Mouse (Mus musculus) embryo, embryonic 10 days (tissue): ENCODE measurements at regions not wholly inside any gene's neighbourhood (a gene's known extent, or its start where the extent isn't known, plus 50 kb on each side); places are given as distances from the start of the nearest gene placed in this dataset.

ENCODE experiments used
- DNase-seq: peaks from one replicate; pipeline ENCODE4 v3.0.0-alpha.2; 2015; ENCODE audit warnings: low spot score

DNA sequence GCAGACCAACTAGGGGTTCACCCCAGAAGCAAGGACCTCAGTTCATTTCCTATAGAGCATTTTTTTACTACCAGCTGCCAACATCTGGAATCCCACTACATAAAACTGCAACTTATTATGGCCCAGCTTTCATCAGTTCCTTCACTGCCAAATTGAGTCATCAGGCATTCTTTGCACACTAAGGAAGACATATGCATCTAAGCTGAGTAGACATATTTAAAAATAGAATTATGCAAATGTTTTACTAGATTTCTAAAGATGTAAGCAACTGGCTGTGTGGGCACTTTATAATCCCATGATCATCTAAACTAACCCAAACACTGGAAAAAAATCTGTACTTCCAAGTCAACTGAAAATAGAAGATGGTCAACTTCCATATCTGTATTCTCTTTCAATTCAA lies 415.9 kb upstream of the Rarb start:
- no peak for DNase-seq

DNA sequence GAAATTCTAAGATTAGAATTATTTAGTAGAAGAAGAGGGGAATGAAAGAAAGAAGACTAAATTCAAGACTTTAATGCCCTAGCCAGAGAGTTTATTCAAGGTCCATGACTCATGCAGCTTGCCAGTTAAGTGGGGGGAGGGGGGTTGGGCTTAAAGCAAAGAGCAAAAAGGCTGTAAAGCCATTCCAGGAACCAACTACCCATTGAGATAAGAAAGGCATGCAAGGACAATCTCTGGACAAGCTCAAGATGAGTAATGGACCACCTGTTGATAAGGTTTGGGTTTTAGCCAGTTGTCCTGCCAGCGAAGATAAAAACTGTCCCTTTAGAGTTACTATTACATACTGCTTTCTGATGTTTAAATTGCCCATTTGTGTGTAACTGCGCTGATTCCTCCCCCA lies 392.5 kb upstream of the Rarb start:
- DNase-seq = no peak

DNA sequence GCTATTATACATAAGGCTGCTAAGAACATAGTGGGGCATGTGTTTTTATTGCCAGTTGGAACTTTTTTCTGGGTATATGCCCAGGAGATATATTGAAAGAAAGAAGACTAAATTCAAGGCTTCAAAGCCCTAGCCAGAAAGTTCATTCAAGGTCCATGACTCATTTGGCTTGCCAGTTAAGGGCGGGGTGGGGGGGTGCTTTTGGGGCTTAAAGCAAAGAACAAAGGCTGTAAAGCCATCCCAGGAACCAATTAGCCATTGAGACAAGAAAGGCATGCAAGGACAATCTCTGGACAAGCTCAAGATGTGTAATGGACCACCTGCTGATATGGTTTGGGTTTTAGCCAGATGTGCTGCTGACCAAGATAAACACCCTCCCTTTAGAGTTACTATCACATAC lies 386.7 kb upstream of the Rarb start:
- no peak for DNase-seq

DNA sequence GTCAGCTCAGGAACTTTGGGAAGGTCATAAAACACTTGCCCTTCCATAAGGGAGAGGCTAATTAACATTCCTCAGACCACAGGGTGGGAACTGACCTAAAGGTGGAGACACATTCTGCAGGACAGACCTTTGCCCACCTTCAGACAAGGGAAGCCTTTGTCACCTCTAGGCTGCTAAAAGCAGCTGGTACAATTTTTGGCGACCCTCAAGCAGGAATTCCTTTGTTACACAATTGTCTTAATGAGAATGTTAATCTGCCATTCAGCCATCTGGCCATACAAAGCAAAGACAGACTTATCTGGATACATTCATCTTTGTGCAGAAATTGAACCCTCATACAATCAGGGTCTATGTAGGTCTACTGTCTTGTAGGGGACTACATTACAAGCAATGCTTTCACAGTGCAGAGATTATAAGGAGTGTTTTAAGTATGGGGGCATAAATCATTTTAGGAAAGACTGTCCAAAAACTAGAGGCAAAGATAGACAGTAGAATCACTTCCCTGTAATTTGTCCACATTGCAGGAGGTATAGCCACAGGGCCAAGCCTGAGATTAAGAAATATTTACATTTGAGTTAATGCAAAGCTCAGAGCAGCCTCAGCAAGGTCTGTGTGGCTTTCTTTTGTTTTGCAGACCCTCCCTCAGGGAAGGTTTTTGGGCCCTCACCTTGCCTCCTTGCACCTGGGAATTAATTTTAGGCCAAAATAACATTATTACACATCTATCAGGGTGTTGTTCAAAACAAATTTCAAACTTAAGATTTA lies 384.5 kb upstream of the Rarb start:
- no peak for DNase-seq

GRCm38 (mm10) chr14:17192953-17193352 lies 374.0 kb upstream of the Rarb start:
- no peak for DNase-seq

GRCm38 (mm10) chr14:17173218-17173617 lies 354.3 kb upstream of the Rarb start:
- DNase-seq = peak; percentile 5

- DNase-seq = peak; percentile 70
Observed at GRCm38 (mm10) chr14:17172330-17173110, 353.6 kb upstream of the Rarb start.

GRCm38 (mm10) chr14:17171896-17172295 lies 352.9 kb upstream of the Rarb start:
- DNase-seq = no peak

- no peak for DNase-seq
Observed at GRCm38 (mm10) chr14:17158324-17158723, 339.4 kb upstream of the Rarb start.

DNA sequence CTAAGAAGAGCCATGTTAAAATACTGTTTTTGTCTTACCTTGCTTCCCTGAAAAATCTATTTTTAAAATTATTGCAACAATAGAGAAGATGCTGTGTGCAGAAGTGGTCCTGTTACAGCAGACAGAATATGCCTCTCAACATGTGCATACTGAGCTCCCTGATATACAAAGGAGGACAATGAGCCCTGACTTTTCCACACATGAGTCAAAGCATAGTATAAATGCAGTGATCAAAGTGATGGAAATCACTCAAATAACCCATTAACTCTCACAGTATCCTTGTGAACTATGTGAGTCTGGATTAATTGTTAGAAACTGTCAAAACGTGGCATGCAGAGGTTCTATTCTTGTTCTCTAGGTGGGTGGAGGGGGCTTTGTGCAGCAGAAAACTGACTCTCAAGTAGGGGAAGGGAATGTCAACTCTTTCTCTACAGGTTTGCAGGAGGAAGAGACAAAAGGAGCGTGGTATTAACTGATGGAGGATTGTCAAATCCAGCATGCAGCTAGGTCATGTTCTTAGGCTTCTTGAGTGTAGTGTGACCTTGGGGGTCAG lies 337.5 kb upstream of the Rarb start:
- no peak for DNase-seq

DNA sequence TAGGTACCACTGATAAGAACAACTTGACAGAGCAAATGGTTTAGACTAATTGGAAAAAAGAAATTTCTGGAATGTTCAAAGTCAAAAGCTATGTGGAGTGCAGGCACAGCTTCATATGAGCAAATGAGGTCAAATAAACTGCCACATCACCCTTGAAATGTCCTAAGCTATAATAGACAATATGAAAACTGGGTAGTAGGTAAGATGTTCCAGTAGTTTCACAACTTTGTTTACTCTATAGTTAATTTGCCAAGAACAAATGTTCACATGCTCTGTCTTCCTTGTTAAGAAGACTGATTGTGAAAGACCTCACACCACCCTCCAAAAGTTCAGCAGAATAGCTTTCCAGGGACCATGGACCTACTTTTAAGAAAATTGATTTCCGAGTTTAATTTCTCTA lies 301.7 kb upstream of the Rarb start:
- DNase-seq = no peak

GRCm38 (mm10) chr14:17106668-17107067 lies 287.7 kb upstream of the Rarb start:
- no peak for DNase-seq

DNA sequence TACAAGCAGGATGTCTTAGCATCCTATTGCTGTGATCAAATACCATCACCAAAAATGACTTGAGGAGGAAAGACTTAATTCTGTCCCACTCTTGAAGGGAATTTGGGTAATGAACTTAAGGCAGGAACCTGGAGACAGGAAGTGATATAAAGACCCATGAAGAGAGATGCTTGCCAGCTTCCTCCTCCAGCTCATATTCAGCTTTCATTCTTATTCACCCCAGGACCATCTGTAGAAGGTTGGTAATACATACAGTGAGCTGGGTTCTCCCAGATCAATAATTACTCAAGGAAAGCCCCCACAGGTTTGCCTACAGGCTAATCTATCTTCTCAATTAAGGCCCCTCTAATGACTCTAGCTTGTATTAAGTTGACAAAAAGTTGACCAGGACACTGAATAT lies 283.5 kb upstream of the Rarb start:
- no peak for DNase-seq

- no peak for DNase-seq
Observed at GRCm38 (mm10) chr14:17090573-17090937, 271.6 kb upstream of the Rarb start.

GRCm38 (mm10) chr14:17089640-17090572 lies 270.9 kb upstream of the Rarb start:
- peak; percentile 57 for DNase-seq

DNA sequence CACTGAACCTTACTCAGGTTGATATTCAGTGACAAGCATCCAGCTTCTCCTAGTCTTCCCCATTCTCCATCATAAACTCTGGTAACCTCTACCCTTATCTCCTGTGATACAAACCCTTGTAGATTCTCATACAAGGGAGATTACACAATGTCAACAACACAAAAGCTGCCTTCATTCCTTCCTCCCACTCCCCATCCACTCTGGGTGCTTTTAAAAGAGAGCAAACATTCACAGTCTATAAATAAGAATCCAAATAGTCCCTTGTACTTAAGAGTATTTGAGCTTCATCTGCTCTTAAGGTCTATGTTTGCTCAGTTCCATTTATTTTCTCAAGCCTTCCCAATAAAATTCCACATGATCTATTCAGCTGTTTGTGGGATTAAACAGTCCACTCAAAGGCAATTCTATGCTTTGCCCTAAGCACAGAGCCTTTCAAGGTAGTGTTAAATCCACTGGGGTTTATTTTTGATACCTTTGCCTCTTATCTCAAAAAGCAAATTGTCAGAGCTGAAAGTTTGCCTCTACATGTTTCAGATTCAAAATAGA lies 270.2 kb upstream of the Rarb start:
- DNase-seq = no peak

DNA sequence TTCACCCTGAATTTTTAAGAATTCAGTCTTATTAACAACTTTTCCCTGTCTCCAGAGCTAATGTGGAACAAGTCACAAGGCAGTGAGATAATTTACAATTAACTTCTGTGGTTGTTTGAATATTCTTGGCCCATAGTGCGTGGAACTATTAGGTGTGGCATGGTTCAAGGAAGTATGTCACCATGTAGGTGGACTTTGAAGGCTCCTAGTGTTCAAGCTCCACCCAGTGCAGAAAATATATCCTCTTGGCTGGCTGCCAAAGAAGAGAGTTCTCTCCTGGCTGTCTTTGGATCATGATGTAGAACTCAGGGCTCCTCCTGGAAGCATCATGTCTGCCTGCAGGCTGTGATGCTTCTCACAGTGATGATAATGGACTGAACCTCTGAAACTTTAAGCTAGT lies 268.9 kb upstream of the Rarb start:
- no peak for DNase-seq

- DNase-seq = no peak
Observed at GRCm38 (mm10) chr14:17083907-17084306, 265.0 kb upstream of the Rarb start.

- no peak for DNase-seq
Observed at GRCm38 (mm10) chr14:17081904-17082303, 262.9 kb upstream of the Rarb start.

DNA sequence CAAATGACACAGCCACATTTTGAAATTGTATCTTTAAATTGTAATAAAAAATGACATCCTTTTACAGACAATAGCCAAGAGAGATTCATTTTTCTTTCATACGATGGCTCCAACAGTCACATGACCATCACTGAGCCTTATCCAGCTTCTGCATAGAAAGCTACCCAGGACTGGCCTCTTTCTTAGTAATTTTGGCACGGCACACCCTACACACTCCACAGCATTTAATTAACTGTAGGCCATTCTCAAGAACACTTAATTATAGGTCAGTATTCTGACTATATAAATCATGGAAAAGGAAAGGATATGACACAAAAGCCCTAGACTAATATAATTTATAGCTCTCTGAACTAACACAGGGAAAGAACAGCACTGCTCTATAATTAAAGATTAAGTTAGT lies 260.6 kb upstream of the Rarb start:
- no peak for DNase-seq

- DNase-seq = no peak
Observed at GRCm38 (mm10) chr14:17061358-17061757, 242.4 kb upstream of the Rarb start.

DNA sequence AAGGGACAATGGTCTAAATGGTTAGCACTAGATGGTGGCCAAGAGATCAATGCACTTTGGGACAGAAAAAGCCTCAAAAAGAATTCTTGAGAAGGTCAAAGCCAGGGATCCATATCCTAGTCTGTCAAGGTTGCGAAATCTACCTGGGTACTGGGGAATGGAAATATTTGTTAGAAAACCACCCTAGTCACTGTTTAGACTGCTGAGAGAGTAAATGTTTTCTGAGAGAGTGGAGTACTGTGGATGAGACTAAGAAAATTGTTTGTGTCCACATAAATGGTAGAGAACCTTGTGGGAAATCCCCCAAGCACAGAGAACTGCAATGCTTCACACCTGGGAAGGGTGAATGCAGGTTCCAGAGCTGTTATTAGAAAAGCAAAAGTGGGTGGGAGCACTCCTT lies 239.5 kb upstream of the Rarb start:
- DNase-seq = no peak
